Mouse (Mus musculus) stomach, embryonic 15.5 days (tissue): Measurements from ENCODE around the gene Gm5617. TPM values are rescaled to one million over a fixed set of nuclear protein-coding genes. Genes with fewer than 3 reads are reported as not detected.
A peak's percentile ranks its signal among the peaks of the same experiment; 100 is the strongest.
"Not testable (repeated sequence)": the region's sequence is repeated elsewhere in the genome, so short reads cannot be mapped to it uniquely, and the experiment has no call there.

Experiments
- ATAC-seq: fragments of 200-750 bp; cut with Nextera tagmentation; 2 replicates; pipeline ENCODE4 v1.8.0; 2017; ENCODE audit warnings: low read depth, moderate number of reproducible peaks, moderate TSS enrichment; ENCODE audit not compliant: insufficient read depth, low FRiP score
- H3K27ac ChIP-seq: fragments of 300-500 bp; sonication (generic); 2 replicates; pipeline ENCODE4 v1.5.1; 2015; ENCODE audit warnings: mild to moderate bottlenecking, inconsistent platforms
- H3K27me3 ChIP-seq: fragments of 300-500 bp; sonication (generic); replicated peaks from 2 replicates; pipeline ENCODE4 v1.6.1; 2015; ENCODE audit warnings: inconsistent platforms
- H3K36me3 ChIP-seq: fragments of 300-500 bp; sonication (generic); 2 replicates; pipeline ENCODE4 v1.6.1; 2015; ENCODE audit warnings: inconsistent platforms
- H3K4me1 ChIP-seq: fragments of 300-500 bp; sonication (generic); 2 replicates; pipeline ENCODE4 v1.6.1; 2015; ENCODE audit warnings: inconsistent platforms
- H3K4me2 ChIP-seq: fragments of 300-500 bp; sonication (generic); 2 replicates; pipeline ENCODE4 v1.6.1; 2015; ENCODE audit warnings: mild to moderate bottlenecking, inconsistent platforms
- H3K4me3 ChIP-seq: fragments of 300-500 bp; sonication (generic); replicated peaks from 2 replicates; pipeline ENCODE4 v1.5.1; 2015; ENCODE audit warnings: inconsistent platforms
- H3K9ac ChIP-seq: fragments of 300-500 bp; sonication (generic); 2 replicates; pipeline ENCODE4 v1.6.1; 2015; ENCODE audit warnings: inconsistent platforms
- H3K9me3 ChIP-seq: fragments of 300-500 bp; sonication (generic); 2 replicates; pipeline ENCODE4 v1.6.1; 2016; ENCODE audit warnings: inconsistent platforms
- WGBS: fragments of 180-500 bp; shearing (Covaris S2); methylation state at CpG from one replicate; pipeline ENCODE4 v1.1.7; 2015; 5-methylcytosine and 5-hydroxymethylcytosine counted together
- polyA plus RNA-seq: library from polyadenylated mRNA; unstranded; fragments of >200 nt; fragmentation: Nextera tagmentation; extraction: Ambion mirVana; gene quantifications from 2 replicates; pipeline ENCODE4 v1.2.1, GENCODE M21; 2015

The Gm5617 gene
- 30.8 and 32.0 TPM in 2 replicates for polyA plus RNA-seq

GRCm38 (mm10) chr9:48494817-48495547 lies at the start of gene Gm5617, which contains the start of gene Rbm7:
Gene Gm5617, plus strand, starts transcription at chr9:48495442.
Gene Rbm7, minus strand, starts transcription at chr9:48495299.
- Histone ChIP-seq H3K4me1 (peaks cover 10% of the 10 kb centered on the region), H3K4me2 (peak within 1 kb of the TSS; percentile 77), H3K9ac (peak within 1 kb of the TSS; percentile 77), H3K27me3 (no peaks in the 10 kb centered on the region), H3K27ac (peak within 1 kb of the TSS; percentile 89), H3K4me3 (peak within 1 kb of the TSS; percentile 74), H3K9me3 (no peaks in the 10 kb centered on the region), H3K36me3 (peaks cover 23% of the 10 kb centered on the region)
- WGBS = under 1% methylated on average over 72 of the region's 72 CpGs
- peak; percentile 100 for ATAC-seq

- Histone ChIP-seq H3K9me3 (no peaks in the 10 kb centered on the region), H3K4me2 (no peak overlapping the region), H3K27ac (no peak overlapping the region), H3K4me1 (no peaks in the 10 kb centered on the region), H3K36me3 (no peaks in the 10 kb centered on the region), H3K4me3 (no peak overlapping the region), H3K27me3 (no peaks in the 10 kb centered on the region), H3K9ac (no peak overlapping the region)
- ATAC-seq = no peak
- WGBS = 35% methylated on average over 5 of the region's 5 CpGs
Observed at GRCm38 (mm10) chr9:48447783-48448209, 47.4 kb upstream of the Gm5617 start.

GRCm38 (mm10) chr9:48450066-48450465 lies 45.2 kb upstream of the Gm5617 start:
- Histone ChIP-seq H3K36me3 (no peaks in the 10 kb centered on the region), H3K9me3 (no peaks in the 10 kb centered on the region), H3K4me3 (no peak overlapping the region), H3K27ac (no peak overlapping the region), H3K9ac (no peak overlapping the region), H3K4me1 (no peaks in the 10 kb centered on the region), H3K27me3 (no peaks in the 10 kb centered on the region), H3K4me2 (no peak overlapping the region)
- WGBS = 87% methylated on average over 17 of the region's 17 CpGs
- no peak for ATAC-seq

GRCm38 (mm10) chr9:48455961-48456360 lies 39.3 kb upstream of the Gm5617 start:
- no peak overlapping the region for H3K27ac ChIP-seq
- no peak overlapping the region for H3K4me3 ChIP-seq
- H3K4me1 ChIP-seq = no peaks in the 10 kb centered on the region
- H3K9ac ChIP-seq = no peak overlapping the region
- H3K27me3 ChIP-seq = no peaks in the 10 kb centered on the region
- H3K36me3 ChIP-seq = no peaks in the 10 kb centered on the region
- WGBS = 89% methylated on average over 3 of the region's 3 CpGs
- H3K9me3 ChIP-seq = no peaks in the 10 kb centered on the region
- H3K4me2 ChIP-seq = no peak overlapping the region
- ATAC-seq = no peak

- no peak overlapping the region for H3K4me3 ChIP-seq
- WGBS = 73% methylated on average over 3 of the region's 3 CpGs
- H3K27ac ChIP-seq = no peak overlapping the region
- no peaks in the 10 kb centered on the region for H3K9me3 ChIP-seq
- no peak overlapping the region for H3K4me2 ChIP-seq
- H3K9ac ChIP-seq = no peak overlapping the region
- H3K36me3 ChIP-seq = no peaks in the 10 kb centered on the region
- ATAC-seq = no peak
- no peaks in the 10 kb centered on the region for H3K4me1 ChIP-seq
- no peaks in the 10 kb centered on the region for H3K27me3 ChIP-seq
Observed at GRCm38 (mm10) chr9:48458879-48459278, 36.4 kb upstream of the Gm5617 start.

GRCm38 (mm10) chr9:48459391-48459790 lies 35.9 kb upstream of the Gm5617 start:
- H3K4me1 ChIP-seq = no peaks in the 10 kb centered on the region
- no peaks in the 10 kb centered on the region for H3K27me3 ChIP-seq
- 83% methylated on average over 5 of the region's 5 CpGs for WGBS
- H3K9ac ChIP-seq = no peak overlapping the region
- no peaks in the 10 kb centered on the region for H3K9me3 ChIP-seq
- no peak overlapping the region for H3K4me3 ChIP-seq
- H3K27ac ChIP-seq = no peak overlapping the region
- no peak overlapping the region for H3K4me2 ChIP-seq
- no peak for ATAC-seq
- H3K36me3 ChIP-seq = no peaks in the 10 kb centered on the region

- Histone ChIP-seq H3K36me3 (no peaks in the 10 kb centered on the region; the same call in 1 of the 2 replicates), H3K9ac (no peak overlapping the region), H3K27me3 (no peaks in the 10 kb centered on the region), H3K27ac (no peak overlapping the region), H3K4me1 (no peaks in the 10 kb centered on the region), H3K4me3 (no peak overlapping the region), H3K9me3 (no peaks in the 10 kb centered on the region), H3K4me2 (no peak overlapping the region)
- 84% methylated on average over 8 of the region's 8 CpGs for WGBS
- no peak for ATAC-seq
Observed at GRCm38 (mm10) chr9:48460720-48461119, 34.5 kb upstream of the Gm5617 start.

GRCm38 (mm10) chr9:48461545-48461944 lies 33.7 kb upstream of the Gm5617 start:
- Histone ChIP-seq H3K4me2 (no peak overlapping the region), H3K27ac (no peak overlapping the region), H3K27me3 (no peaks in the 10 kb centered on the region), H3K36me3 (no peaks in the 10 kb centered on the region; the same call in 1 of the 2 replicates), H3K4me1 (no peaks in the 10 kb centered on the region), H3K9me3 (no peaks in the 10 kb centered on the region), H3K4me3 (no peak overlapping the region), H3K9ac (no peak overlapping the region)
- 81% methylated on average over 3 of the region's 3 CpGs for WGBS
- no peak for ATAC-seq

- no peaks in the 10 kb centered on the region for H3K9me3 ChIP-seq
- peaks cover 8% of the 10 kb centered on the region for H3K36me3 ChIP-seq
- no peaks in the 10 kb centered on the region for H3K4me1 ChIP-seq
- H3K4me2 ChIP-seq = no peak overlapping the region
- no peaks in the 10 kb centered on the region for H3K27me3 ChIP-seq
- ATAC-seq = no peak
- H3K4me3 ChIP-seq = no peak overlapping the region
- 94% methylated on average over 3 of the region's 3 CpGs for WGBS
- H3K27ac ChIP-seq = no peak overlapping the region
- H3K9ac ChIP-seq = no peak overlapping the region
Observed at GRCm38 (mm10) chr9:48465671-48466070, 29.6 kb upstream of the Gm5617 start.

GRCm38 (mm10) chr9:48466804-48467203 lies 28.4 kb upstream of the Gm5617 start:
- WGBS = 56% methylated on average over 3 of the region's 3 CpGs
- Histone ChIP-seq H3K9ac (no peak overlapping the region), H3K36me3 (peaks cover 8% of the 10 kb centered on the region), H3K4me3 (no peak overlapping the region), H3K9me3 (no peaks in the 10 kb centered on the region), H3K27me3 (no peaks in the 10 kb centered on the region), H3K27ac (no peak overlapping the region), H3K4me1 (no peaks in the 10 kb centered on the region), H3K4me2 (no peak overlapping the region)
- no peak for ATAC-seq

GRCm38 (mm10) chr9:48467471-48467870 lies 27.8 kb upstream of the Gm5617 start:
- not testable (repeated sequence) for ATAC-seq, H3K9me3 ChIP-seq, H3K27me3 ChIP-seq, H3K4me2 ChIP-seq, H3K4me3 ChIP-seq, H3K9ac ChIP-seq, H3K27ac ChIP-seq, H3K36me3 ChIP-seq, H3K4me1 ChIP-seq
- WGBS = 99% methylated on average over 5 of the region's 5 CpGs

GRCm38 (mm10) chr9:48472441-48473025 lies 22.7 kb upstream of the Gm5617 start:
- ATAC-seq = no peak
- no peaks in the 10 kb centered on the region for H3K27me3 ChIP-seq
- peaks cover 11% of the 10 kb centered on the region for H3K36me3 ChIP-seq
- no peak overlapping the region for H3K4me2 ChIP-seq
- no peak overlapping the region for H3K9ac ChIP-seq
- 85% methylated on average over 15 of the region's 15 CpGs for WGBS
- no peak overlapping the region for H3K27ac ChIP-seq
- H3K9me3 ChIP-seq = no peaks in the 10 kb centered on the region
- no peak overlapping the region for H3K4me3 ChIP-seq
- no peaks in the 10 kb centered on the region for H3K4me1 ChIP-seq
